Mouse (Mus musculus) heart, postnatal 0 days (tissue): ENCODE measurements around the gene Evi2b. TPM values are rescaled to one million over a fixed set of nuclear protein-coding genes. Genes with fewer than 3 reads are reported as not detected.

Experiments
- ATAC-seq: fragments of 200-750 bp; cut with Nextera tagmentation; 2 replicates; pipeline ENCODE4 v1.8.0; 2017; ENCODE audit warnings: low read depth, moderate number of reproducible peaks, moderate library complexity; ENCODE audit not compliant: insufficient read depth
- DNase-seq: peaks from one replicate; pipeline ENCODE4 v3.0.0-alpha.2; 2016; ENCODE audit warnings: low spot score
- H3K27ac ChIP-seq: fragments of 300-500 bp; sonication (generic); 2 replicates; pipeline ENCODE4 v1.5.1; 2014; ENCODE audit warnings: low read depth, mild to moderate bottlenecking
- H3K27me3 ChIP-seq: fragments of 300-500 bp; sonication (generic); 2 replicates; pipeline ENCODE4 v1.6.1; 2014; ENCODE audit warnings: low read length, mixed read lengths; ENCODE audit not compliant: control insufficient read depth, insufficient read depth
- H3K36me3 ChIP-seq: fragments of 300-500 bp; sonication (generic); replicated peaks from 2 replicates; pipeline ENCODE4 v1.6.1; 2014; ENCODE audit warnings: low read length, mixed read lengths; ENCODE audit not compliant: control insufficient read depth, insufficient read depth
- H3K4me1 ChIP-seq: fragments of 300-500 bp; sonication (generic); 2 replicates; pipeline ENCODE4 v1.6.1; 2014; ENCODE audit warnings: antibody characterized with exemption; ENCODE audit not compliant: control insufficient read depth, insufficient read depth
- H3K4me2 ChIP-seq: fragments of 300-500 bp; sonication (generic); 2 replicates; pipeline ENCODE4 v1.6.1; 2014; ENCODE audit warnings: low read depth, mild to moderate bottlenecking, low read length, moderate library complexity
- H3K4me3 ChIP-seq: fragments of 300-500 bp; sonication (generic); 2 replicates; pipeline ENCODE4 v1.5.1; 2014; ENCODE audit warnings: low read depth, low read length
- H3K9ac ChIP-seq: fragments of 300-500 bp; sonication (generic); replicated peaks from 2 replicates; pipeline ENCODE4 v1.6.1; 2014; ENCODE audit warnings: low read depth, low read length, mixed read lengths
- H3K9me3 ChIP-seq: fragments of 300-500 bp; sonication (generic); replicated peaks from 2 replicates; pipeline ENCODE4 v1.6.1; 2016; ENCODE audit warnings: low read length; ENCODE audit not compliant: control insufficient read depth
- CTCF ChIP-seq: IDR thresholded peaks from 2 replicates; pipeline ENCODE4 v1.5.1; 2016; ENCODE audit warnings: antibody characterized with exemption, control low read depth, low read depth
- EP300 ChIP-seq: IDR thresholded peaks from 2 replicates; pipeline ENCODE4 v1.6.1; 2016; ENCODE audit warnings: antibody characterized with exemption, low read depth
- WGBS: fragments of 180-500 bp; shearing (Covaris S2); extraction: QIAGEN DNeasy Blood & Tissue Kit; methylation state at CpG from one replicate; pipeline ENCODE4 v1.1.7; 2014; 5-methylcytosine and 5-hydroxymethylcytosine counted together
- polyA plus RNA-seq: library from polyadenylated mRNA; unstranded; fragments of >200 nt; fragmentation: Nextera tagmentation; extraction: Ambion mirVana; gene quantifications from 2 replicates; pipeline ENCODE4 v1.2.1, GENCODE M21; 2015
- total RNA-seq: library from RNA; depleted of rRNA; stranded (reverse); fragments of >200 nt; gene quantifications from 2 replicates; pipeline ENCODE4 v1.2.3, GENCODE M21; 2014; ENCODE audit warnings: low replicate concordance

Gene Evi2b
- total and polyA plus RNA-seq, 2 experiments from 2014 or later, result 0.36 to 0.84 TPM

DNA sequence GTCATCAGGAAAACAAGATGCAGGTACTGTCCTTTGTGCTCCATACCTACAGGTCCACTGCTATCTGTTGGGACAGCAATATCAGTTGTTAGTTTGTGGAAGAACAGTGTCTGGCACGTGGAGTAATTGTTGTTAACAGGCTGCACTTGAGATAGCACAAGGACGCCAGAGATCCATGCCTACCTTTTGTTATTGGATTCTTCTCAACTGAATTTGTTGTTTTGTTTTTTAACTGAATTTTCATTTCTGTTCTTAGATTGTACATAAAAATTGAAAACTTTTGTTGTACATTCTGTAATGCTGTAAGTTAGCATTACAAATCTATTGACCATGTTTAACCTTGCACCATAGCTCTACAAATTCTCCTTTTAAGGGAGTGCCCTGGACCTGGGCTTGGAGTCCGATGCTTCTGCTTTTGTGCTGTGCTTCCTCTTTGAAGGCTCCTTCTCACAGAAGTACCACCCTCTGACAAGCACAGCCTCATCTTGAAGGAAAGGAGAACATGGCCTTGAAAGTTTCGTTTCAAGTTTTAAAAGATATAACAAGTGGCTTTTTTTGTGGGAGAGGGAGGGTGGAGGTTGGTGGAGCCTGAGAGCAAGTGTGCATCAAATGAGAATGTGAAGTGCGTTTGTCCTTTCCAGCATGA, 4.3 kb upstream of the Evi2b start:
- Histone ChIP-seq H3K27me3 (no peaks in the 10 kb centered on the region), H3K4me3 (no peak overlapping the region), H3K36me3 (peaks cover 9% of the 10 kb centered on the region; the same call in 1 of the 2 replicates), H3K4me1 (peaks cover 10% of the 10 kb centered on the region), H3K9me3 (no peaks in the 10 kb centered on the region), H3K4me2 (no peak overlapping the region; the same call in 1 of the 2 replicates), H3K27ac (0 out of 2 replicates have a peak overlapping the region, but pooled peaks have one; percentile 68), H3K9ac (no peak overlapping the region)
- no peak for DNase-seq
- ATAC-seq, result no peak
- no peak for TF ChIP-seq EP300
- 66% methylated on average over 5 of the region's 5 CpGs for WGBS

DNA sequence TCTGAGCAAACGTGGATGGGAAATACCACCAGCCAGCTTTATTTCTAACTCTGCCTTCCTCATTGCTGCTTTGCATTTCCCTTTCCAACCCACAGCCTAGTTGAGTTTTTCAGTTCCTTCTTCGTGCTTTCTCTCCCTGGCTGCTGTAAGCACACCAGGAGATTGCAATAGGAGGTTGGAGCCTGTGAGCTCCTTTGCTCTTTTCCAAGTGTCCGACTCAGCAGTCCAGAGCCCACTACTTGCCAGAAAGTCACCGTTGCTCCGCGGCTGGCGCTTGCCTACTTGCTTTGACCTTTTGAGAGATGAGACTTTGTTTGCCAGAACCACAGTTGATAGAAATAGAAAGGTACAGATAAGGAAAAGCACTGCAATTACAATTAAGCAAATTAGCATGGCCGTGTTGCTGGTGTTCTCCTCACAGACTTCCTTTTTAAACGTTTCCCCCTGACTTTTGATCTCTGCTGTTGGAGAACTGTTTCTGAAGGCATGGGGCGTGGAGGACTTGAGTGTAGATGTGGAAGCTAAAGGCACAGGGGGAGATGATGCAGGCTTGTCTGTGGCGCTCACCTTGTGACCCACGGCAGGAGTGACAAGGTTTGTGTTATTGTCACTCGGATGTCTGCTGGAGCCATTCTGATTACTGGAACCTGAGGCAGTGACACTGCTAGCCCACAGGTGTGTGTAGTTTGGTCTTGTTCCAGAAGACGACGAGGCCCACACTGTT, 3.6 kb upstream of the Evi2b start:
- 46% methylated on average over 15 of the region's 15 CpGs for WGBS
- Histone ChIP-seq H3K27ac (peak overlapping the region; percentile 68), H3K27me3 (no peaks in the 10 kb centered on the region), H3K36me3 (peaks cover 9% of the 10 kb centered on the region; the same call in 1 of the 2 replicates), H3K4me2 (peak overlapping the region; percentile 31), H3K4me3 (no peak overlapping the region; the same call in 1 of the 2 replicates), H3K9me3 (no peaks in the 10 kb centered on the region), H3K9ac (no peak overlapping the region), H3K4me1 (peaks cover 10% of the 10 kb centered on the region)
- no peak for ATAC-seq
- TF ChIP-seq CTCF, result no peak
- no peak for TF ChIP-seq EP300
- DNase-seq, result peak; percentile 19

DNA sequence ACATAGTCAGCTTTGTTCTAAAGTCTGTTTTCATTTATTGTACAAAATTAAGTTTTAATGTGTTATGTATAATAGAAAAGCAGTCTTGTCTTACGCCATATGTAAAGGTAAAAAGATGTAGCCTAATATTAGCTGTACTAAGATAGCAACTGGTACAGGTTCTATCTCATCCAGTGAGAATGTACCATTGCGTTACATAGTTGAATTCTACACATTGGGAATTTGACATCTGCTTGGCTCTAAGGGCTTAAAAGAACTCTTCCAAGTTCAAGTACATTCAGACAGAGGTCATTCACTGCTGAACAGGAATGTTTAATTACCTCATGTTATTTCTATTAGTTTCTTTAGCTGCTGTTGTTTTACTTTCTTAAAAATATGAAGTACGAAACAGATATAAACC, 3.0 kb upstream of the Evi2b start:
- Histone ChIP-seq H3K9ac (no peak overlapping the region), H3K4me1 (peaks cover 10% of the 10 kb centered on the region), H3K4me3 (no peak overlapping the region), H3K9me3 (no peaks in the 10 kb centered on the region), H3K36me3 (peaks cover 4% of the 10 kb centered on the region; the same call in 1 of the 2 replicates), H3K27me3 (no peaks in the 10 kb centered on the region), H3K27ac (no peak overlapping the region), H3K4me2 (peak overlapping the region; percentile 31; the same call in 1 of the 2 replicates)
- TF ChIP-seq EP300 (no peak), CTCF (no peak)
- WGBS, result 61% methylated on average over 3 of the region's 3 CpGs
- ATAC-seq (no peak), DNase-seq (no peak)

DNA sequence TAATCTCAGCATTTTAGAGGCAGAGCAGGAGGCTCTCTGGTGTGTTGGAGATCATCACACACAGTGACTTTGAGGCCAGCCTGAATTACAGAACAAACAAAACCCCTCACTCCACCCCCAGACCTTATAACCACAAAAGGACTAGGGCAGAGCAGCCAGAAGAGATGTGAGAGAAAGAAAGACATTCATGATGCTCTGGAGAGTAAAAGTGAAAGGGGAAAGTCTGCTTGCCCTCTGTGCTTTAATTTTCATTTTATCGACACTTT, 681 bp upstream of the Evi2b start:
- Histone ChIP-seq H3K4me2 (no peak overlapping the region), H3K27me3 (no peaks in the 10 kb centered on the region), H3K9me3 (no peaks in the 10 kb centered on the region), H3K9ac (no peak overlapping the region), H3K4me3 (no peak overlapping the region), H3K4me1 (peaks cover 10% of the 10 kb centered on the region), H3K36me3 (no peaks in the 10 kb centered on the region), H3K27ac (peak overlapping the region; percentile 20; the same call in 1 of the 2 replicates)
- WGBS, result 84% methylated on average over 1 of the region's 1 CpGs
- ATAC-seq, result no peak
- DNase-seq, result no peak
- TF ChIP-seq CTCF, result no peak
- TF ChIP-seq EP300, result no peak

DNA sequence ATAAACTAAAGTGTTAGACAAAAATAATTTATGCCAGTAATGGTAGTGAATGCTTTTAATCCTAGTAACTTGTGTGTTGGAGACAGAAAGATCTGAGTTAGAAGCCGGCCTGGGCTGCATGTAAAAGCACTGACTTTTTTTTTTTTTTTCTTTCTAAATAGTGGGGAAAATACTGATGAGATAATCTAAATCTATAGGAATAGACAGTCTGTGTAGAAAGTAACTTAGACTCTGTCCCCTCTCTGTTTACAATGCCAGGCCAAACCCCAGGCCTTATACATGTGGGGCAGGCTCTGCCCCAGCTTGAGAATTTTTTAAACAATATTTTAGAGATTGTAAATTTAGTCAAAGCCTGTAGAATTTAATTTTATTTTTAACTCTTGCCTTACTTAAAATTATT, 618 bp downstream of the Evi2b start:
- no peak for ATAC-seq
- H3K4me2 ChIP-seq, result no peak overlapping the region; the same call in 1 of the 2 replicates
- no peak overlapping the region for H3K9ac ChIP-seq
- H3K27me3 ChIP-seq, result no peaks in the 10 kb centered on the region
- DNase-seq, result no peak
- peaks cover 10% of the 10 kb centered on the region for H3K4me1 ChIP-seq
- H3K36me3 ChIP-seq, result no peaks in the 10 kb centered on the region
- TF ChIP-seq CTCF (no peak), EP300 (no peak)
- H3K4me3 ChIP-seq, result no peak overlapping the region
- no peaks in the 10 kb centered on the region for H3K9me3 ChIP-seq
- no peak overlapping the region for H3K27ac ChIP-seq
- 85% methylated on average over 1 of the region's 1 CpGs for WGBS
